Mouse (Mus musculus): ENCODE measurements around the gene Capns1. TPM values are rescaled to one million over a fixed set of nuclear protein-coding genes. Genes with fewer than 3 reads are reported as not detected.

Gene Capns1
- polyA plus RNA-seq, 1 experiment, result 17.1 TPM

DNA sequence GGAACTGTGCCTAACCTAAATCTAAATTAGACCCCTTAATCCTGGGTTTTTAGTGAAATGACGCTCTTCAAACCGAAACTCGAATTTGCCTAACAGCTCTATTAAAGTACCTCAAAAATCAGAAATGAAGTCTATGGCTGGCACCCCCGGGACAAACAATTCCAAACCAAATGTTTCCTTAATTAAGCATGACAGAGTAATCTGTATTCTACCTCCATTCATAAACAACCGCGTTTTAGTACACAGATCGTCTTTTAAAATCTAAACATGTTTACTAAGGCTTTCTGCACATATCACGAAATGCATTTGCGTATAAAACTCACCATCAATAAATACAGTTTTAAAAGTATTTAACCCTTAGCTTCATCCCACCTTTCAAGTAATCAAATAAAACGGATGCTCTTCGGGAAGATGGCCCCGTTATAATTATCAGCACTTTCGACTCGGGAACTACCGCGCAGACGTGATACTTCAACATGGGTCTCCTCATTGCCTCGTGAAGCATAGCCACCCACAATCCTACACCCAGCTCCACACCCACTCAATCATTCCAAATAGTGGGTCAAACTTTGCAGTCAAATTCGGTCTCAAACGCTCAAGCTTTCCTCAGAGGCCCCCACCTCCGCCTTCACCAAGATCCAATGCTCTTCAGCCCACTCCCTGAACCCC lies 29.6 kb downstream of the Capns1 start:
- H3K36me3 ChIP-seq (ENCODE audit: control insufficient read depth), result peaks cover 32% of the 10 kb centered on the region
- H3K9me3 ChIP-seq (ENCODE audit: control insufficient read depth, low read length), result peaks cover 7% of the 10 kb centered on the region
- TF ChIP-seq GATA1 (IDR thresholded peaks at IDR 0.05; ENCODE audit: low read length) (no peak), TAL1 (IDR thresholded peaks at IDR 0.05; ENCODE audit: low read length) (no peak)
- H3K27me3 ChIP-seq (ENCODE audit: control insufficient read depth), result no peaks in the 10 kb centered on the region
- peak overlapping the region; percentile 87 for H3K4me3 ChIP-seq (replicated peaks)
- H3K4me1 ChIP-seq (ENCODE audit: control insufficient read depth), result peaks cover 28% of the 10 kb centered on the region

DNA sequence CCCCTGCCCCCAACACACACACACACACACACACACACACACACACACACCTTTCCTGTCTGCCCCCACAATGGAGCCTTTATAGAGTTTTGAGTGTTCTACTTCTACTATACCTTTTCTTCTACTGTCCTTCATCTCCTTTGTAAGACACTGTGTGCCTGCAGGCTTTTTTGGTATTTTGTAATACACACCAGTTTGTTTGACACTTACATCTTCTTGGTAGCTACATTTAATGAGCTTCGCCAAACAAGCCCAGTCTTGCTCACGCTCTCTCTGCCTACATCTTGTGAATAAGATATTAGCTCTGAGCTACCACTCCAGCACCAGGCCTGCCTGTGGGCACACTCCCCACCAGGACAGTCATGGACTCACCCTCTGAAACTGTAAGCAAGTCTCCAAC lies 33.9 kb downstream of the Capns1 start:
- peaks cover 13% of the 10 kb centered on the region for H3K4me1 ChIP-seq (ENCODE audit: control insufficient read depth)
- peaks cover 44% of the 10 kb centered on the region for H3K9me3 ChIP-seq (ENCODE audit: control insufficient read depth, low read length)
- H3K36me3 ChIP-seq (ENCODE audit: control insufficient read depth), result peaks cover 75% of the 10 kb centered on the region
- H3K27me3 ChIP-seq (ENCODE audit: control insufficient read depth), result no peaks in the 10 kb centered on the region; the same call in 1 of the 2 replicates
- no peak for TF ChIP-seq GATA1 (IDR thresholded peaks at IDR 0.05; ENCODE audit: low read length)
- no peak for TF ChIP-seq TAL1 (IDR thresholded peaks at IDR 0.05; ENCODE audit: low read length)
- no peak overlapping the region for H3K4me3 ChIP-seq (replicated peaks)

DNA sequence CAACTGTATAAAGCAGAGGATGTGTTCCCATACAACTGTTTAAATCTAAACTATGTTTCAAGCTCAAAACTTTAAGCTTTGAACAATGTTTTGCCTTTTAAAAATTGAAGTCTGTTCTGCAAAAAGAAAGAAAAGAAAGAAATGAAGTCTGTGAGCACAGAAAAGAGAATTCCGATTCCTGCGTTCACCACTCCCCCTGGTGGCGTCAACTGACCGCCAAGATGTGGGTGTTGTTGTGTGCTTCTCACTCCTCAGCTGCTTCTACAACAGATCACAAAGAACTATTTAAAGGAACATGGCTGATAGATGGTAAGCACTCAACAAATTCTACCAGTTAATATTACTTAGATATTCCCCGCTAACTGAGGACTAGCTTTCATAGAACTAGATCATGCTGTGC lies 35.5 kb downstream of the Capns1 start:
- H3K4me3 ChIP-seq (replicated peaks), result no peak overlapping the region
- no peaks in the 10 kb centered on the region; the same call in 1 of the 2 replicates for H3K27me3 ChIP-seq (ENCODE audit: control insufficient read depth)
- peaks cover 91% of the 10 kb centered on the region for H3K36me3 ChIP-seq (ENCODE audit: control insufficient read depth)
- peaks cover 8% of the 10 kb centered on the region for H3K4me1 ChIP-seq (ENCODE audit: control insufficient read depth)
- peaks cover 58% of the 10 kb centered on the region for H3K9me3 ChIP-seq (ENCODE audit: control insufficient read depth, low read length)
- TF ChIP-seq TAL1 (IDR thresholded peaks at IDR 0.05; ENCODE audit: low read length) (no peak), GATA1 (IDR thresholded peaks at IDR 0.05; ENCODE audit: low read length) (no peak)

DNA sequence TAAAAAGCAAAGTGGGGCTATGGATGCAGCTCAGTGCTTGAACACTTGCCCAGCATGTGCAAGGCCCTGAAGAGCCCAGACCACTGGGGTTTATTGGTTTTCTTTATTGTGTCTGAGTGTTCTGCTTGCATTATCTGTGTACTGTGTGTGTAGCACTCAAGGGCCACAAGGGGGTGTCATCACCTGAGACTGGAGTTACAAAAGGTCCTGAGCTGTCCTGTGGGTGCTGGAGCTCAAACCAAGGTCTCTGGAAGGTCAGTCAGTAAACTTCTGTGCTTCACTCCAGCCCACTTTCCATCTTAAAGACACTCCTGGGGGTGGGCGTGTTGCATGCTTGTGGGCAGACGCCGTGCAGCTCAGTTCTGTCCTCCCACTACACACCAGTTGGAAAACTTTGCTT lies 43.1 kb downstream of the Capns1 start:
- H3K4me3 ChIP-seq (replicated peaks), result no peak overlapping the region
- peaks cover 80% of the 10 kb centered on the region for H3K9me3 ChIP-seq (ENCODE audit: control insufficient read depth, low read length)
- H3K36me3 ChIP-seq (ENCODE audit: control insufficient read depth), result peaks cover 75% of the 10 kb centered on the region
- no peaks in the 10 kb centered on the region; the same call in 1 of the 2 replicates for H3K27me3 ChIP-seq (ENCODE audit: control insufficient read depth)
- H3K4me1 ChIP-seq (ENCODE audit: control insufficient read depth), result no peaks in the 10 kb centered on the region
- TF ChIP-seq TAL1 (IDR thresholded peaks at IDR 0.05; ENCODE audit: low read length), result no peak
- no peak for TF ChIP-seq GATA1 (IDR thresholded peaks at IDR 0.05; ENCODE audit: low read length)

DNA sequence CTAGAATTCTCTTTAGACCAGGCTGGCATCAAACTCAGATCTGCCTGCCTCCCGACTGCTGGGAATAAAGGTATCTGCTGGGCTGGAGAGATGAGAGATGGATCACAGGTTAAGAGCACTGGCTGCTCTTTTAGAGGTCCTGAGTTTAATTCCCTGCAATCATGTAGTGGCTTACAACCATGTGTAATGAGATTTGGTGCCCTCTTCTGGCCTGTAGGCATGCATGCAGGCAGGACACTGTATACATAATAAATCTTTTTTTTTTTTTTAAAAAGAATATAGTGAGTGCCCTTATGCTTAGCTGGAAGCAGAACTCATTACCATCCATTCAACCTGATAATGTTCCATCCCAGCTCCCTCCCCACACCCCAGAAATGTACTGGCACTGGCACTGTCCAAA lies 44.6 kb downstream of the Capns1 start:
- H3K9me3 ChIP-seq (ENCODE audit: control insufficient read depth, low read length), result peaks cover 81% of the 10 kb centered on the region
- no peaks in the 10 kb centered on the region for H3K4me1 ChIP-seq (ENCODE audit: control insufficient read depth)
- H3K27me3 ChIP-seq (ENCODE audit: control insufficient read depth), result no peaks in the 10 kb centered on the region; the same call in 1 of the 2 replicates
- H3K4me3 ChIP-seq (replicated peaks), result no peak overlapping the region
- peaks cover 66% of the 10 kb centered on the region for H3K36me3 ChIP-seq (ENCODE audit: control insufficient read depth)
- TF ChIP-seq GATA1 (IDR thresholded peaks at IDR 0.05; ENCODE audit: low read length) (no peak), TAL1 (IDR thresholded peaks at IDR 0.05; ENCODE audit: low read length) (no peak)

DNA sequence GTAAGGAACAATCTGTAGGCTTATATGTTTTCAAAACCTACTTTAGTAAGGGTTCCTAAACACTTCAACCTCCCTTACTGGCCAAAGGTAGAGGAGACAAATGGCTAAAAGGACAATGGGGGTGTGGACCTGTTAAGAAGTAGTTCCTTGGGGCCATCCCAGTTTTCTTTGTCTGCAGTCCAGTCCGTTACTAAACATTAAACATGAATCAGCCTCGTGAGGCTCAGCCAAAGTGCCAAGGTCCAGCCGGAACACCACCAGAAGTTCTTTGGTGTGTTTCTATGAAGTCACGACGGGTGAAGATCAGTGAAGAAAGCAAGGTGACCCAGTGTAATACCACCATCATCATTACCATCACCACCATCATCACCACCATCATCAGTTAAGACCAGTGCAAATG lies 51.6 kb downstream of the Capns1 start:
- peaks cover 26% of the 10 kb centered on the region for H3K36me3 ChIP-seq (ENCODE audit: control insufficient read depth)
- peaks cover 30% of the 10 kb centered on the region for H3K9me3 ChIP-seq (ENCODE audit: control insufficient read depth, low read length)
- H3K4me1 ChIP-seq (ENCODE audit: control insufficient read depth), result peaks cover 2% of the 10 kb centered on the region
- H3K27me3 ChIP-seq (ENCODE audit: control insufficient read depth), result peaks cover 10% of the 10 kb centered on the region
- no peak for TF ChIP-seq TAL1 (IDR thresholded peaks at IDR 0.05; ENCODE audit: low read length)
- TF ChIP-seq GATA1 (IDR thresholded peaks at IDR 0.05; ENCODE audit: low read length), result no peak
- H3K4me3 ChIP-seq (replicated peaks), result no peak overlapping the region

DNA sequence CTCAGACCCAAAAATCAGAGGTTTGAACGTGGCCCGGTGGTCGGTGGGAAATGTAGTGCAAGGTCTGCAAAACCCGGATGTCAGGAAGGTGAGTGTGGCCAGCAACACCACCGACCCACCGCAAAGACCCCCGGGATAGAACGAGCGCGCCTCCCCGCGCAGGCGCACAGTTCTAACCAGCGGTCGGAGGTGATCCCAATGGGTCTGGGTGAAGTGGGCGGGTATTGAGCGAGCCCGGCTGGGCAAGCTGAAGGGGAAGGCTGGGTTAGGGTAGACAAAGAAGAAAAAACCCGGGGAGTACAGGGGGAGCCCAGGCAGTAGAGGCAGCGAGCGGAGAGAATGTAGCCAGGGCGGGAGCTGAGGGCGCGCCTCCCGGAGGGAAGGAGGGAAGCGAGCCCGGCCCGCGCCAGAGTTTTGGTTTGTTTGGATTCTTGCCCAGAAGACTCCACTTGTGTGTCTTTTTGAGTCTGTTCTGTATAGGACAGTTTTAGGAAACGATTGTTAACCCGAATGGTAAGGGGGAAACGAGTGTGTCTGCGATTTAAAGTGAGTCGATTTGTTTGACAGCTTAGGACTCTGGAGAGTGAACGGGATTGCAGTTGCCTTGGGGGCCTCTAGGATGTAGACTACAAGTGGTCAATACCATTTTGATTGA lies 54.9 kb downstream of the Capns1 start:
- Histone ChIP-seq H3K9me3 (ENCODE audit: control insufficient read depth, low read length) (peaks cover 6% of the 10 kb centered on the region), H3K4me1 (ENCODE audit: control insufficient read depth) (peaks cover 2% of the 10 kb centered on the region), H3K4me3 (replicated peaks) (peak overlapping the region; percentile 46), H3K27me3 (ENCODE audit: control insufficient read depth) (peaks cover 10% of the 10 kb centered on the region), H3K36me3 (ENCODE audit: control insufficient read depth) (peaks cover 9% of the 10 kb centered on the region)
- TF ChIP-seq GATA1 (IDR thresholded peaks at IDR 0.05; ENCODE audit: low read length) (no peak), TAL1 (IDR thresholded peaks at IDR 0.05; ENCODE audit: low read length) (no peak)

DNA sequence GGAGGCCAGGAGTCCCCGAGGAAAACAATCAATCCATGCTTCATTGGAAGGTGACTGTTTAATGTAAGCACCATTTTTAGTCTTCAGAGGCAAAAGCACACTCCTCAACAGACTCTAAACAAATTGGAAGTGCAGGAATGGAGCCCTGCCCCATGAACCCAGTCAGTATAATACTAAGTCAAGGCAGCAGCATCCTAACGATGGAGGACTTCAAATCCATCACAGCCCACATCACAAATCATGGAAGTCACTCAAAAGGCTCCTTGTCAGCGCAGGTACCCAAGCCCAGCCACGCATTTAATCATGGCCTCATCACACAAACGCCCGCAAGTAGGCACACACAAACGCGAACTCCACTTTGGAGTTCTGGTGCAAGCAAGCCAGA lies 55.4 kb downstream of the Capns1 start:
- no peak for TF ChIP-seq TAL1 (IDR thresholded peaks at IDR 0.05; ENCODE audit: low read length)
- TF ChIP-seq GATA1 (IDR thresholded peaks at IDR 0.05; ENCODE audit: low read length), result no peak
- Histone ChIP-seq H3K36me3 (ENCODE audit: control insufficient read depth) (peaks cover 4% of the 10 kb centered on the region), H3K9me3 (ENCODE audit: control insufficient read depth, low read length) (peaks cover 4% of the 10 kb centered on the region), H3K4me1 (ENCODE audit: control insufficient read depth) (peaks cover 2% of the 10 kb centered on the region), H3K4me3 (replicated peaks) (peak overlapping the region; percentile 46), H3K27me3 (ENCODE audit: control insufficient read depth) (peaks cover 10% of the 10 kb centered on the region)

Other genes starting within 250 kb of the Capns1 start
- gene Zfp74, start 244.7 kb downstream of the Capns1 start, polyA plus RNA-seq (2012), result 0.09 and 0.37 TPM in 2 replicates
- gene Zfp568, start 214.9 kb downstream of the Capns1 start, polyA plus RNA-seq (2012), result 0.04 TPM in 2 replicates
- gene Zfp14, start 147.4 kb downstream of the Capns1 start, polyA plus RNA-seq (2012), result 0.02 TPM in 1 of 2 replicates, not detected in the other
- gene Zfp82, start 125.9 kb downstream of the Capns1 start, polyA plus RNA-seq (2012), result 0.02 TPM in 1 of 2 replicates, not detected in the other
- gene Gm26920, start 108.4 kb downstream of the Capns1 start, polyA plus RNA-seq (2012), result not detected in 2 replicates
- gene Zfp566, start 108.3 kb downstream of the Capns1 start, polyA plus RNA-seq (2012), result not detected in 2 replicates
- gene Zfp260, start 104.0 kb downstream of the Capns1 start, polyA plus RNA-seq (2012), result not detected in 2 replicates
- gene Zfp382, start 76.9 kb downstream of the Capns1 start, polyA plus RNA-seq (2012), result 0.11 TPM in 1 of 2 replicates, not detected in the other
- 0.14 and 0.46 TPM in 2 replicates for gene Zfp146, start 29.1 kb downstream of the Capns1 start, polyA plus RNA-seq (2012)
- gene Cox7a1, start 14.7 kb downstream of the Capns1 start, polyA plus RNA-seq (2012), result 0.12 TPM in 1 of 2 replicates, not detected in the other
- gene Polr2i, start 33.1 kb upstream of the Capns1 start, polyA plus RNA-seq (2012), result 9.4 and 10.9 TPM in 2 replicates
- gene Tbcb, start 33.5 kb upstream of the Capns1 start, polyA plus RNA-seq (2012), result 2.6 and 4.1 TPM in 2 replicates
- gene Ovol3, start 36.9 kb upstream of the Capns1 start, polyA plus RNA-seq (2012), result not detected in 2 replicates
- gene Thap8, start 81.3 kb upstream of the Capns1 start, polyA plus RNA-seq (2012), result 0.04 TPM in 1 of 2 replicates, not detected in the other
- 14.8 and 30.0 TPM in 2 replicates for gene Wdr62, start 81.6 kb upstream of the Capns1 start, polyA plus RNA-seq (2012)
- not detected in 2 replicates for gene Clip3, start 92.9 kb upstream of the Capns1 start, polyA plus RNA-seq (2012)
- gene Alkbh6, start 109.9 kb upstream of the Capns1 start, polyA plus RNA-seq (2012), result 2.1 and 2.8 TPM in 2 replicates
- 0.04 and 0.13 TPM in 2 replicates for gene Syne4, start 116.0 kb upstream of the Capns1 start, polyA plus RNA-seq (2012)
- gene E130208F15Rik, start 122.9 kb upstream of the Capns1 start, polyA plus RNA-seq (2012), result not detected in 2 replicates
- gene Sdhaf1, start 125.1 kb upstream of the Capns1 start, polyA plus RNA-seq (2012), result 0.45 and 0.47 TPM in 2 replicates
- gene Lrfn3, start 164.0 kb upstream of the Capns1 start, polyA plus RNA-seq (2012), result 0.05 TPM in 1 of 2 replicates, not detected in the other
- 0.91 and 1.6 TPM in 2 replicates for gene Tyrobp, start 214.9 kb upstream of the Capns1 start, polyA plus RNA-seq (2012)
- gene Hcst, start 221.0 kb upstream of the Capns1 start, polyA plus RNA-seq (2012), result not detected in 2 replicates
- 0.23 and 0.30 TPM in 2 replicates for gene Nfkbid, start 222.9 kb upstream of the Capns1 start, polyA plus RNA-seq (2012)
- 0.13 and 0.33 TPM in 2 replicates for gene Aplp1, start 246.7 kb upstream of the Capns1 start, polyA plus RNA-seq (2012)